Mouse (Mus musculus) small intestine, adult 2 months (tissue): ENCODE data around the gene Eme2.

Source experiments
- CTCF ChIP-seq: fragments of 200-500 bp; IDR thresholded peaks from 2 replicates; pipeline ENCODE4 v1.5.1; 2012; ENCODE audit warnings: low read depth, mild to moderate bottlenecking, control low read depth, inconsistent platforms, low read length, moderate library complexity, mixed read lengths; ENCODE audit not compliant: insufficient replicate concordance, insufficient read length; ENCODE audit errors: extremely low read depth
- POLR2A ChIP-seq: fragments of 200-500 bp; IDR thresholded peaks from 2 replicates; pipeline ENCODE4 v1.6.1; 2012; ENCODE audit warnings: low read depth, mild to moderate bottlenecking, control low read depth, inconsistent platforms, low read length, moderate library complexity

DNA sequence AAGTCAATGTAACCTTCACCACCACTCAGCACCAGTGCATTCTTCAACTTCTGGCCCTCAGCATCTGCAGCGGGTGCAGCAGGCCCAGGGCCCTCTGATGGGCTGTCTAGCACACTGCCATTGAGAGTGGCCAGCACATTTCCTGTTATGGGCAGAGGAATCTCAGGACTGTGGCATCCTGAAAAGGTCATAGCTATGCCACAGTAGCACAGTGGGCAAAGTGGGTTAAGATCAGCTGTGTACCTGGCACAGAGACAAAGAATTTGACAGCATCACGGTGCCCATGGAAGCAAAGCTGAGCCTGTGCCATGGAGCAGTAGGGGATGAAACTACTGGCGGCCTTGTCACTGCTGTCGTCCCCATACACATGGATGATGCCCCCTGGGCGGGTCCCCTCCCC lies 4.3 kb upstream of the Eme2 start:
- TF ChIP-seq POLR2A (no peak), CTCF (no peak)
